Mouse (Mus musculus) gastrocnemius, adult 8-10 months (tissue): ENCODE measurements around the gene Gm9125. TPM values are rescaled to one million over a fixed set of nuclear protein-coding genes. Genes with fewer than 3 reads are reported as not detected.
"Not testable (repeated sequence)": the region's sequence is repeated elsewhere in the genome, so short reads cannot be mapped to it uniquely, and the experiment has no call there.

Experiments
- DNase-seq, 2 experiments: peaks; one replicate each; pipeline ENCODE4 v3.0.0; 2022; ENCODE audit warnings: low spot score in 2 of 2
- total RNA-seq, 4 experiments: library from RNA; stranded (reverse); gene quantifications; 2 replicates each; pipeline ENCODE4 v1.2.4; 2022

The Gm9125 gene
- total RNA-seq, result not detected

- not testable (repeated sequence) for DNase-seq
Measured at GRCm38 (mm10) chr3:94054785-94055184, at the start of gene Gm9125. TSS of gene Gm9125 (minus strand) at chr3:94054885.

DNA sequence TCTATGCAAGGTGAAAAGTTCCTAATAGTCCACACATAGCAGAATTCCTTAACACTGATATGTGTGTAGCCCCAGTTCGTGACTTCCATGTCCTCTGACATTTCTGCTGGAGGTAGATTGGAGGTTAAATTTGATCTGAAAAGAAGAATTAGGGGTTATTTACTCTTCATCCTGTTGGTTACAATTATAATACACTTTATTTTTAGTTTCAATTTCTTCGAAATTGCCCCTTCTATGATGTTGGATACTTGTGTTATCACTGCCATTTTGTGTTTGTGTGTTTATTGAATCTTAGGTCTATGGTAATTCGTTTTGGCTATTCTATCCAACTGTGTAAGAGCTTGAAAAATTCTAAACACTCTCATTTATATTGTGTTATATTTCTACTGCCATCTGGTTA is 17.9 kb upstream of the Gm9125 start, which contains the start of gene Gm10697:
Gene Gm10697 (minus strand): TSS at position 101 of the 400 bp plus-strand sequence.
- DNase-seq, result not testable (repeated sequence)

DNA sequence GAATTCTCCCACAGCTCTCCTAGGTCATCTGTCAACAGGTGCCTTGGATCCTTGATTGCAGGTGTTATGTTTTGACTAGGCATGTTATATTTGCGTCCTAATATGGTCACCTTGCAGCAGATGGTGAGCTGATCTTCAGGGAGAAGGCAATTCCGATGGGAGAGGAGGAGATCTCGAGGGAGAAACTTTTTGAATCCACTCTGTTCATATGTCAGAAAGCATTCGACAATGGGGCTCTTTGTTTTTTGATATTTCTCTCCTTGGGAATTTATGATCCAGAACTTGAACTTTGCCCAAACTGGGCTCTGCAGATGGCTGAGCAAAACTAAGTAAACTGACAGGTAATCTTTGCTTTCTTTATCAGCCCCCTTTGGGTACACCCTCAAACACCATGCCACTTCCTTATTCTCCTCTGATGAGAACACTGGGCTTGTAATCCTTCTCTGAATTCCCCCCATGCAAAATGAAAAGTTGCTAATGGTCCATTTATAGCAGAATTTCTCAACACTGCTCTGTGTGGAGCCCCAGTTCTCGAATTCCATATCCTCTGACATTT is 5.0 kb downstream of the Gm9125 start:
- DNase-seq, result not testable (repeated sequence)

DNA sequence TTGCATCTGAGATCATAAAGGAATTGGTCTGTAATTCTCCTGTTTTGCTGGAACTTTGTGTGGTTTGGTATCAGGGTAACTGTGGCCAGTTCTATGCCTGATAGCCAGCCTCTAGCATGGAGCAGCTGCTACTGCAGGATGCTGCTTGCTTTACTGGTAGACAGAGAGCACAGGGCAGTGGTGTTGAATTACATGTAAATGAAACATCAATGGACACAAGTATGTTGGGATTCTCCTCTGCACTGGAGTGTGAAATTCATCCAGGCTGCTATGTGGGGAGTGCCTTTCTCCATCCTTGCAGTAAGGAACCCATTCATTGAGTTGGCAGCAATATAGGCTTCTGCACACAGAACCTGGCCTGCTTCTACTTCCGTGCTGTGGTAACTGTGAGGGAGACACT is 16.4 kb downstream of the Gm9125 start:
- DNase-seq, result not testable (repeated sequence)

GRCm38 (mm10) chr3:94034400-94034799 is 20.3 kb downstream of the Gm9125 start:
- DNase-seq, result not testable (repeated sequence)

Other genes starting within 250 kb of the Gm9125 start
- not detected for gene Tdpoz3, start 228.9 kb downstream of the Gm9125 start, total RNA-seq
- gene Gm9117, start 111.3 kb downstream of the Gm9125 start, total RNA-seq, result not detected
- not detected for gene Tdpoz5, start 93.6 kb downstream of the Gm9125 start, total RNA-seq
- not detected for gene Gm10697, start 17.8 kb upstream of the Gm9125 start, total RNA-seq
- gene Gm10696, start 123.3 kb upstream of the Gm9125 start, total RNA-seq, result not detected
- not detected for gene Gm5286, start 141.8 kb upstream of the Gm9125 start, total RNA-seq
- gene Gm4778, start 209.2 kb upstream of the Gm9125 start, total RNA-seq, result not detected